Mouse (Mus musculus): ENCODE data around the gene Slc25a26. TPM values are rescaled to one million over a fixed set of nuclear protein-coding genes. Genes with fewer than 3 reads are reported as not detected.

The Slc25a26 gene
- polyA plus RNA-seq, 1 experiment = 26.7 TPM

DNA sequence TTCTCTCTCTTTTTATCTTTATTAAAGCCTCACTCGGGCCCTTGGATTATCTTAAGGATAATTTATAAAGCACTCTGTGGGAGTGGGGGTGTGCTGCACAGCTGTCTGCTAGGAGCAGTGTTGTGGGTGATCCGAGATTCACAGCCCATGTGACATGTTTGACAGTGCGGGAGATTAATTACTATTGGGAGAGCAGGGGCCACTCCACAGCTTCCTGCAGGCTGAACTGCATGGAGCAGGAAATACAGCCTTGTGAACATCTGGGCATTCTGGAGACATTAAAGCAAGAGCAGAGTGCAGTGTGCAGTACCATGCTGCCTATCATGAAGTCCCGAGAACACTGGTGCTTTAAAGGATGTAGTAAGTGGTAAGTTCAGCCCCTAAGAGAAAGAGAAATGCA, 92.6 kb downstream of the Slc25a26 start:
- no peaks in the 10 kb centered on the region for H3K27me3 ChIP-seq (ENCODE audit: control insufficient read depth, insufficient read depth, low read length)
- no peaks in the 10 kb centered on the region for H3K4me1 ChIP-seq (ENCODE audit: control insufficient read depth, insufficient read depth, low read length)
- no peak overlapping the region for H3K4me3 ChIP-seq (ENCODE audit: control insufficient read depth, low read depth, low read length)
- H3K27ac ChIP-seq (ENCODE audit: control insufficient read depth, insufficient read depth, low read depth, low read length) = no peak overlapping the region
- no peak for TF ChIP-seq POLR2A (IDR thresholded peaks at IDR 0.05; ENCODE audit: control insufficient read depth, low read depth, low read length)
- no peak for TF ChIP-seq CTCF (IDR thresholded peaks at IDR 0.05; ENCODE audit: control insufficient read depth, insufficient read depth, insufficient replicate concordance, low read depth, low read length)
- H3K36me3 ChIP-seq (ENCODE audit: control insufficient read depth, insufficient read depth, low read length) = no peaks in the 10 kb centered on the region

DNA sequence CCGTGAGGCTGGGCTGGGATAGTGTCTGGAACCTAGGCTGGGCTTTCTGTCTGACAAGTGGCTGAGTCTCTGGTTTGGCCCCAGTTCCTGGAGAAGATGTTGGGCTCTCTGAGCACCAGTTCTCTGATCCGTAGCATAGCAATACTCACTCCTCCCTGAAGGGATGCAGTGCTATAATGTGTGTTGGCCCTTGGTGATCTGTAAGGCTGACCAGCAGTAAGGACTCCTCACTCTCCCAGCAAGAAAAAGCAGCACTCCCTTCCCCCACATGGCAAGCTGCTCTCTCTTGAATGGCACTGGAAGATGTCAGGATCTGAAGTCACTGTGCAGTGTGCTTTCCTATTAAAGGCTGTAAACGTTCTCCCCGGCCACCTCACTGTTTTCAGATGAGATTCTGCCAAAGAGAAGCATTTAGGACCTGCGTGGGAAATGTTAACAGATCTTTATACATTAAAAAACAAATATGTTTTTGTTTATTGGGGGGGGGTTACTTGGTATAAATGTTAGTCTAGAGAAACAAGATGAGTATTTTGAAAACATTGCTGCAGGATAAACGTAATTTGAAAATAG, 94.0 kb downstream of the Slc25a26 start:
- no peak for TF ChIP-seq POLR2A (IDR thresholded peaks at IDR 0.05; ENCODE audit: control insufficient read depth, low read depth, low read length)
- no peak for TF ChIP-seq CTCF (IDR thresholded peaks at IDR 0.05; ENCODE audit: control insufficient read depth, insufficient read depth, insufficient replicate concordance, low read depth, low read length)
- no peaks in the 10 kb centered on the region for H3K4me1 ChIP-seq (ENCODE audit: control insufficient read depth, insufficient read depth, low read length)
- H3K36me3 ChIP-seq (ENCODE audit: control insufficient read depth, insufficient read depth, low read length) = no peaks in the 10 kb centered on the region
- H3K27ac ChIP-seq (ENCODE audit: control insufficient read depth, insufficient read depth, low read depth, low read length) = no peak overlapping the region
- no peak overlapping the region for H3K4me3 ChIP-seq (ENCODE audit: control insufficient read depth, low read depth, low read length)
- H3K27me3 ChIP-seq (ENCODE audit: control insufficient read depth, insufficient read depth, low read length) = no peaks in the 10 kb centered on the region

DNA sequence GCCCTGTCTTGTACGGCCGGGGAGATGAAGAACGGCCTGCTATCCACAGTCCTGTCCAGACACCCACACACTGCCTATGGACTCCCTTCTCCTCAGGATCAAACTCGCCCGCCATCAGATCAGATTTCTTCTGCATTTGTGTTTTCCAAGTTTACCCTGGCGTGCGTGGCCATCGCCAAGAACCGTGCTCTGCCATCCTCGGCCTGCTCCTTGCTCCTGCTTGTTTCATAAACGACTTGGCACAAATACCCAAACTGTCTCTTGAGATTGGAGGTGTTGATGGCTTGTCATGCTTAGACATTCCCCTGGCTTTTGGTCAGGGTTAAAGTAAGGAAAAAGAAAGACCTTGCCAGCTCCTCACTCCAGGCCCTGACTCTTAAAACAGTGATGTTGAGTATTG, 94.6 kb downstream of the Slc25a26 start:
- TF ChIP-seq POLR2A (IDR thresholded peaks at IDR 0.05; ENCODE audit: control insufficient read depth, low read depth, low read length) = no peak
- no peak for TF ChIP-seq CTCF (IDR thresholded peaks at IDR 0.05; ENCODE audit: control insufficient read depth, insufficient read depth, insufficient replicate concordance, low read depth, low read length)
- Histone ChIP-seq H3K27ac (ENCODE audit: control insufficient read depth, insufficient read depth, low read depth, low read length) (no peak overlapping the region), H3K36me3 (ENCODE audit: control insufficient read depth, insufficient read depth, low read length) (no peaks in the 10 kb centered on the region), H3K4me1 (ENCODE audit: control insufficient read depth, insufficient read depth, low read length) (no peaks in the 10 kb centered on the region), H3K4me3 (ENCODE audit: control insufficient read depth, low read depth, low read length) (no peak overlapping the region), H3K27me3 (ENCODE audit: control insufficient read depth, insufficient read depth, low read length) (no peaks in the 10 kb centered on the region)

- H3K4me1 ChIP-seq (ENCODE audit: control insufficient read depth, insufficient read depth, low read length) = no peaks in the 10 kb centered on the region
- no peaks in the 10 kb centered on the region for H3K27me3 ChIP-seq (ENCODE audit: control insufficient read depth, insufficient read depth, low read length)
- no peak for TF ChIP-seq CTCF (IDR thresholded peaks at IDR 0.05; ENCODE audit: control insufficient read depth, insufficient read depth, insufficient replicate concordance, low read depth, low read length)
- TF ChIP-seq POLR2A (IDR thresholded peaks at IDR 0.05; ENCODE audit: control insufficient read depth, low read depth, low read length) = no peak
- H3K36me3 ChIP-seq (ENCODE audit: control insufficient read depth, insufficient read depth, low read length) = no peaks in the 10 kb centered on the region
- H3K4me3 ChIP-seq (ENCODE audit: control insufficient read depth, low read depth, low read length) = no peak overlapping the region
- H3K27ac ChIP-seq (ENCODE audit: control insufficient read depth, insufficient read depth, low read depth, low read length) = no peak overlapping the region
Observed at GRCm38 (mm10) chr6:94595206-94595605, 95.1 kb downstream of the Slc25a26 start.

DNA sequence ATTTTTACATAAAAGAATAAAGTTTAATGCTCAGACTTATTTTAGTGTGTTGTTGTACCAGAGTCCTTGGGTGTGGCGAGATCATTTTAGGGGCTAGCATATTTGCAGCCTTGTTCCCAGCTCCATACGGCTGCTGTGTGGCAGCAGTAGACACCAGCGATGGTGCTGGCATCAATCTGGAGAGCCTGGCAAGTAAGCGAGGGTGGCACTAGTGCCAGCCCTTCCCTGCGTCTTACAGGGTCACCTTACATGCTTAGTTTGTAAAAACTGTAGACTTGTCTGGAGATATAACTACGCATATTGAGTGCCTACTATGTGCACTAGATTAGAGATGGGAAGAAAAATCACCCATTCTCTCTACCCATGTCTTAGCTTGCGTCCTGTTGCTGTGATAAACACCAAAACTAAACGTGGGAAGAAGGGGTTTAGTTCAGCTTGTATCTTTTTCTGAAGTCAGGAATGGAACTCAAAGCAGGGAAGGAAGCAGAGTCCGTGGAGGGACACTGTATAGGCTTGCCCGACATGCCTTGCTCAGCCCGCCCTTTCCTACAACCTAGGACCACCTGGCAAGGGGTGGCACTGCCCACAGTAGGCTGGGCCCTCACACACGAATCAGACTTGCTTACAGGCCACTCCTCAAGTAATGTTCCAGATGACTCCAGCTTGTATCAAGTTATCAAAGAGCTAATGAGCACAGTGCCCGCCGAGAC, 96.1 kb downstream of the Slc25a26 start:
- Histone ChIP-seq H3K27me3 (ENCODE audit: control insufficient read depth, insufficient read depth, low read length) (no peaks in the 10 kb centered on the region), H3K27ac (ENCODE audit: control insufficient read depth, insufficient read depth, low read depth, low read length) (no peak overlapping the region), H3K36me3 (ENCODE audit: control insufficient read depth, insufficient read depth, low read length) (no peaks in the 10 kb centered on the region), H3K4me3 (ENCODE audit: control insufficient read depth, low read depth, low read length) (no peak overlapping the region), H3K4me1 (ENCODE audit: control insufficient read depth, insufficient read depth, low read length) (no peaks in the 10 kb centered on the region)
- TF ChIP-seq POLR2A (IDR thresholded peaks at IDR 0.05; ENCODE audit: control insufficient read depth, low read depth, low read length) = no peak
- no peak for TF ChIP-seq CTCF (IDR thresholded peaks at IDR 0.05; ENCODE audit: control insufficient read depth, insufficient read depth, insufficient replicate concordance, low read depth, low read length)

- TF ChIP-seq POLR2A (IDR thresholded peaks at IDR 0.05; ENCODE audit: control insufficient read depth, low read depth, low read length) (no peak), CTCF (IDR thresholded peaks at IDR 0.05; ENCODE audit: control insufficient read depth, insufficient read depth, insufficient replicate concordance, low read depth, low read length) (no peak)
- no peaks in the 10 kb centered on the region for H3K27me3 ChIP-seq (ENCODE audit: control insufficient read depth, insufficient read depth, low read length)
- no peak overlapping the region for H3K4me3 ChIP-seq (ENCODE audit: control insufficient read depth, low read depth, low read length)
- H3K4me1 ChIP-seq (ENCODE audit: control insufficient read depth, insufficient read depth, low read length) = no peaks in the 10 kb centered on the region
- H3K36me3 ChIP-seq (ENCODE audit: control insufficient read depth, insufficient read depth, low read length) = no peaks in the 10 kb centered on the region
- no peak overlapping the region for H3K27ac ChIP-seq (ENCODE audit: control insufficient read depth, insufficient read depth, low read depth, low read length)
Observed at GRCm38 (mm10) chr6:94596761-94597485, 96.8 kb downstream of the Slc25a26 start.

DNA sequence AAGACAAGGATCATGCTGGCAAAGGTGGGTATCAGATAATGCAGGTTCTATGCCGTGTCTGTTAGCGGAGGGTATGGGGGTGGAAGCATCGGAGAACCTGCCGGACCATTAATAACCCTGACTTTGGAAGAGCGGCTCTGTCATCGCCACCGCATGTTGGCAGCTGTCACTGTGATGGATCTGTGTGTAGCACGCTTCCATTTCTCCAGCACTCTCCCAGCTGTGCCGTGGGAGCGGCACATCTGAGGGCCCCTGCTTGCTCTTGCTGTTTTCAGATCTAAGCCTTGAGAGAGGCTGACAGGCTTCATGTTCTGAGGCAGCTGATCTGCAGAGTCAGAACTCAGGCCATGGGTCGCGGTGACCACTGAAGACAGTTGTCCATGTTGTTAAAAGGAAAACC, 98.3 kb downstream of the Slc25a26 start:
- H3K4me1 ChIP-seq (ENCODE audit: control insufficient read depth, insufficient read depth, low read length) = no peaks in the 10 kb centered on the region
- H3K27me3 ChIP-seq (ENCODE audit: control insufficient read depth, insufficient read depth, low read length) = no peaks in the 10 kb centered on the region
- H3K4me3 ChIP-seq (ENCODE audit: control insufficient read depth, low read depth, low read length) = no peak overlapping the region
- TF ChIP-seq POLR2A (IDR thresholded peaks at IDR 0.05; ENCODE audit: control insufficient read depth, low read depth, low read length) (no peak), CTCF (IDR thresholded peaks at IDR 0.05; ENCODE audit: control insufficient read depth, insufficient read depth, insufficient replicate concordance, low read depth, low read length) (no peak)
- no peak overlapping the region for H3K27ac ChIP-seq (ENCODE audit: control insufficient read depth, insufficient read depth, low read depth, low read length)
- H3K36me3 ChIP-seq (ENCODE audit: control insufficient read depth, insufficient read depth, low read length) = no peaks in the 10 kb centered on the region

Measured in testis, adult 2 months (tissue).